Mouse (Mus musculus) ZHBTc4 (cell line): ENCODE data around the gene Nrde2.
A peak's percentile ranks its signal among the peaks of the same experiment; 100 is the strongest.
"Not testable (repeated sequence)": the region's sequence is repeated elsewhere in the genome, so short reads cannot be mapped to it uniquely, and the experiment has no call there.

Source experiments
- DNase-seq: peaks from one replicate; pipeline ENCODE4 v3.0.0-alpha.2; 2011; ENCODE audit warnings: low read depth, low spot score

The Nrde2 gene

GRCm38 (mm10) chr12:100159261-100159975, at the start of gene Nrde2:
Nrde2 (minus strand) TSS chr12:100159653.
- peak; percentile 96 for DNase-seq

GRCm38 (mm10) chr12:100206926-100207325, 47.5 kb upstream of the Nrde2 start:
- no peak for DNase-seq

GRCm38 (mm10) chr12:100206521-100206920, 47.1 kb upstream of the Nrde2 start:
- DNase-seq = no peak

GRCm38 (mm10) chr12:100205156-100205555, 45.7 kb upstream of the Nrde2 start:
- DNase-seq = no peak

- DNase-seq = peak; percentile 40
These were observed 44.3 kb upstream of the Nrde2 start for GRCm38 (mm10) chr12:100203759-100204158.

GRCm38 (mm10) chr12:100201838-100202237, 42.4 kb upstream of the Nrde2 start:
- peak; percentile 97 for DNase-seq

- no peak for DNase-seq
These were observed 41.9 kb upstream of the Nrde2 start for GRCm38 (mm10) chr12:100201363-100201711.

GRCm38 (mm10) chr12:100200645-100201362, 41.4 kb upstream of the Nrde2 start:
- DNase-seq = peak; percentile 66

- DNase-seq = peak; percentile 45
These were observed 40.6 kb upstream of the Nrde2 start for GRCm38 (mm10) chr12:100199891-100200644.

- peak; percentile 96 for DNase-seq
These were observed 39.7 kb upstream of the Nrde2 start, which contains the start of gene Calm1 for GRCm38 (mm10) chr12:100198967-100199660. Calm1 (plus strand) TSS chr12:100199435.

- DNase-seq = no peak
These were observed 37.3 kb upstream of the Nrde2 start for GRCm38 (mm10) chr12:100196786-100197185.

- peak; percentile 61 for DNase-seq
These were observed 34.7 kb upstream of the Nrde2 start for GRCm38 (mm10) chr12:100194181-100194580.

GRCm38 (mm10) chr12:100190802-100191201, 31.3 kb upstream of the Nrde2 start:
- no peak for DNase-seq

- DNase-seq = peak; percentile 56
These were observed 28.4 kb upstream of the Nrde2 start for GRCm38 (mm10) chr12:100187756-100188430.

GRCm38 (mm10) chr12:100187013-100187755, 27.7 kb upstream of the Nrde2 start:
- peak; percentile 99 for DNase-seq

GRCm38 (mm10) chr12:100186376-100186775, 26.9 kb upstream of the Nrde2 start:
- DNase-seq = peak; percentile 59

GRCm38 (mm10) chr12:100185897-100186296, 26.4 kb upstream of the Nrde2 start:
- no peak for DNase-seq

- not testable (repeated sequence) for DNase-seq
These were observed 25.5 kb upstream of the Nrde2 start for GRCm38 (mm10) chr12:100184976-100185375.

GRCm38 (mm10) chr12:100183970-100184369, 24.5 kb upstream of the Nrde2 start:
- no peak for DNase-seq

- DNase-seq = peak; percentile 54
These were observed 23.2 kb upstream of the Nrde2 start for GRCm38 (mm10) chr12:100182676-100183075.
